Mouse (Mus musculus) kidney, embryonic 14.5 days (tissue): ENCODE data around the gene Mknk1. TPM values are rescaled to one million over a fixed set of nuclear protein-coding genes. Genes with fewer than 3 reads are reported as not detected.

Experiments
- ATAC-seq: fragments of 200-750 bp; cut with Nextera tagmentation; 2 replicates; pipeline ENCODE4 v1.8.0; 2017; ENCODE audit warnings: moderate number of reproducible peaks, mild to moderate bottlenecking, moderate TSS enrichment, moderate library complexity; ENCODE audit not compliant: low FRiP score, low TSS enrichment
- H3K27ac ChIP-seq: fragments of 300-500 bp; sonication (generic); 2 replicates; pipeline ENCODE4 v1.5.1; 2014; ENCODE audit warnings: low read depth, mild to moderate bottlenecking, low read length, moderate library complexity, mixed read lengths
- H3K27me3 ChIP-seq: fragments of 300-500 bp; sonication (generic); 2 replicates; pipeline ENCODE4 v1.6.1; 2014; ENCODE audit warnings: mild to moderate bottlenecking, low read length; ENCODE audit not compliant: control insufficient read depth, insufficient read depth
- H3K36me3 ChIP-seq: fragments of 300-500 bp; sonication (generic); 2 replicates; pipeline ENCODE4 v1.6.1; 2014; ENCODE audit warnings: low read length, mixed read lengths; ENCODE audit not compliant: control insufficient read depth, insufficient read depth
- H3K4me1 ChIP-seq: fragments of 300-500 bp; sonication (generic); 2 replicates; pipeline ENCODE4 v1.6.1; 2014; ENCODE audit warnings: low read length, mixed read lengths; ENCODE audit not compliant: control insufficient read depth, insufficient read depth
- H3K4me2 ChIP-seq: fragments of 300-500 bp; sonication (generic); replicated peaks from 2 replicates; pipeline ENCODE4 v1.6.1; 2014; ENCODE audit warnings: low read depth, mild to moderate bottlenecking, low read length
- H3K4me3 ChIP-seq: fragments of 300-500 bp; sonication (generic); 2 replicates; pipeline ENCODE4 v1.5.1; 2014; ENCODE audit warnings: mild to moderate bottlenecking, low read length
- H3K9ac ChIP-seq: fragments of 300-500 bp; sonication (generic); 2 replicates; pipeline ENCODE4 v1.6.1; 2014; ENCODE audit warnings: low read depth, mild to moderate bottlenecking, low read length, moderate library complexity
- H3K9me3 ChIP-seq: fragments of 300-500 bp; sonication (generic); 2 replicates; pipeline ENCODE4 v1.6.1; 2016; ENCODE audit warnings: low read length; ENCODE audit not compliant: control insufficient read depth
- WGBS: fragments of 180-500 bp; shearing (Covaris S2); extraction: QIAGEN DNeasy Blood & Tissue Kit; methylation state at CpG from one replicate; pipeline ENCODE4 v1.1.7; 2014; 5-methylcytosine and 5-hydroxymethylcytosine counted together
- polyA plus RNA-seq: library from polyadenylated mRNA; unstranded; fragments of >200 nt; fragmentation: Nextera tagmentation; extraction: Ambion mirVana; gene quantifications from 2 replicates; pipeline ENCODE4 v1.2.1, GENCODE M21; 2014

Mknk1 gene
- polyA plus RNA-seq, 1 experiment from 2014 or later, result 19.6 TPM

GRCm38 (mm10) chr4:115869512-115870210 is 30.7 kb downstream of the Mknk1 start:
- ATAC-seq, result no peak
- whole genome bisulfite sequencing, result 23% methylated on average over 16 of the region's 16 CpGs
- no peak overlapping the region for H3K9ac ChIP-seq

GRCm38 (mm10) chr4:115873231-115873630 is 34.2 kb downstream of the Mknk1 start:
- Histone ChIP-seq H3K4me2 (no peak overlapping the region), H3K9ac (no peak overlapping the region), H3K27ac (no peak overlapping the region), H3K4me1 (peaks cover 6% of the 10 kb centered on the region), H3K36me3 (peaks cover 7% of the 10 kb centered on the region), H3K4me3 (no peak overlapping the region), H3K27me3 (no peaks in the 10 kb centered on the region), H3K9me3 (no peaks in the 10 kb centered on the region)
- 76% methylated on average over 3 of the region's 3 CpGs for WGBS
- ATAC-seq, result no peak

More at GRCm38 (mm10) chr4:115869512-115870210, 30.7 kb downstream of the Mknk1 start:
- H3K4me3 ChIP-seq, result no peak overlapping the region
- no peaks in the 10 kb centered on the region for H3K9me3 ChIP-seq
- no peaks in the 10 kb centered on the region for H3K27me3 ChIP-seq
- H3K4me1 ChIP-seq, result no peaks in the 10 kb centered on the region; the same call in 1 of the 2 replicates
- H3K36me3 ChIP-seq, result peaks cover 7% of the 10 kb centered on the region
- no peak overlapping the region for H3K27ac ChIP-seq
- H3K4me2 ChIP-seq, result no peak overlapping the region

GRCm38 (mm10) chr4:115878216-115878678 is 39.2 kb downstream of the Mknk1 start:
- H3K36me3 ChIP-seq, result peaks cover 6% of the 10 kb centered on the region; the same call in 1 of the 2 replicates
- no peak overlapping the region for H3K9ac ChIP-seq
- ATAC-seq, result no peak
- H3K4me3 ChIP-seq, result no peak overlapping the region
- H3K27ac ChIP-seq, result no peak overlapping the region
- no peaks in the 10 kb centered on the region for H3K9me3 ChIP-seq
- peaks cover 9% of the 10 kb centered on the region for H3K4me1 ChIP-seq
- no peaks in the 10 kb centered on the region for H3K27me3 ChIP-seq
- WGBS, result 4% methylated on average over 11 of the region's 11 CpGs
- peak overlapping the region; percentile 6; the same call in 1 of the 2 replicates for H3K4me2 ChIP-seq

- ATAC-seq, result no peak
- 49% methylated on average over 9 of the region's 9 CpGs for WGBS
- H3K4me2 ChIP-seq, result no peak overlapping the region
Observed at GRCm38 (mm10) chr4:115878828-115879227, 39.8 kb downstream of the Mknk1 start.

GRCm38 (mm10) chr4:115881183-115881582 is 42.2 kb downstream of the Mknk1 start:
- H3K4me1 ChIP-seq, result peaks cover 9% of the 10 kb centered on the region
- H3K9me3 ChIP-seq, result no peaks in the 10 kb centered on the region
- no peak overlapping the region for H3K9ac ChIP-seq
- no peaks in the 10 kb centered on the region for H3K36me3 ChIP-seq
- no peak overlapping the region for H3K4me2 ChIP-seq
- no peaks in the 10 kb centered on the region for H3K27me3 ChIP-seq
- H3K4me3 ChIP-seq, result no peak overlapping the region
- no peak for ATAC-seq
- 27% methylated on average over 1 of the region's 1 CpGs for WGBS
- no peak overlapping the region for H3K27ac ChIP-seq

More at GRCm38 (mm10) chr4:115878828-115879227, 39.8 kb downstream of the Mknk1 start:
- Histone ChIP-seq H3K9ac (no peak overlapping the region), H3K27ac (no peak overlapping the region), H3K9me3 (no peaks in the 10 kb centered on the region), H3K4me1 (peaks cover 9% of the 10 kb centered on the region), H3K4me3 (no peak overlapping the region), H3K27me3 (no peaks in the 10 kb centered on the region), H3K36me3 (no peaks in the 10 kb centered on the region; the same call in 1 of the 2 replicates)

- WGBS, result 57% methylated on average over 4 of the region's 4 CpGs
- Histone ChIP-seq H3K9ac (no peak overlapping the region), H3K9me3 (no peaks in the 10 kb centered on the region), H3K4me2 (no peak overlapping the region), H3K4me1 (peaks cover 9% of the 10 kb centered on the region), H3K27me3 (no peaks in the 10 kb centered on the region), H3K27ac (no peak overlapping the region), H3K36me3 (no peaks in the 10 kb centered on the region), H3K4me3 (no peak overlapping the region)
- ATAC-seq, result no peak
Observed at GRCm38 (mm10) chr4:115882195-115882594, 43.2 kb downstream of the Mknk1 start.

GRCm38 (mm10) chr4:115884022-115884421 is 45.0 kb downstream of the Mknk1 start, which contains the start of gene Kncn:
Kncn (plus strand) TSS chr4:115884400.
- Histone ChIP-seq H3K27me3 (no peaks in the 10 kb centered on the region), H3K4me2 (no peak within 1 kb of the TSS), H3K9me3 (no peaks in the 10 kb centered on the region), H3K4me3 (no peak within 1 kb of the TSS), H3K36me3 (no peaks in the 10 kb centered on the region), H3K4me1 (no peaks in the 10 kb centered on the region), H3K9ac (no peak within 1 kb of the TSS), H3K27ac (no peak within 1 kb of the TSS)
- WGBS, result 55% methylated on average over 6 of the region's 6 CpGs
- ATAC-seq, result no peak

- H3K9me3 ChIP-seq, result no peaks in the 10 kb centered on the region
- H3K4me1 ChIP-seq, result peaks cover 8% of the 10 kb centered on the region; the same call in 1 of the 2 replicates
- no peak for ATAC-seq
- no peaks in the 10 kb centered on the region for H3K36me3 ChIP-seq
- H3K27ac ChIP-seq, result no peak overlapping the region
- 73% methylated on average over 3 of the region's 3 CpGs for WGBS
- H3K4me2 ChIP-seq, result no peak overlapping the region
- peaks cover 8% of the 10 kb centered on the region for H3K27me3 ChIP-seq
- H3K9ac ChIP-seq, result no peak overlapping the region
- H3K4me3 ChIP-seq, result no peak overlapping the region
Observed at GRCm38 (mm10) chr4:115885846-115886245, 46.8 kb downstream of the Mknk1 start.

- Histone ChIP-seq H3K9me3 (no peaks in the 10 kb centered on the region), H3K36me3 (no peaks in the 10 kb centered on the region), H3K27ac (no peak overlapping the region), H3K27me3 (peaks cover 15% of the 10 kb centered on the region), H3K4me2 (no peak overlapping the region), H3K9ac (no peak overlapping the region), H3K4me3 (no peak overlapping the region), H3K4me1 (peaks cover 9% of the 10 kb centered on the region; the same call in 1 of the 2 replicates)
- no peak for ATAC-seq
- 25% methylated on average over 1 of the region's 1 CpGs for WGBS
Observed at GRCm38 (mm10) chr4:115886875-115887274, 47.9 kb downstream of the Mknk1 start.
